Comparison of ENCODE assay signal across 8 mouse cellular contexts in genomic region chr2:35109141-35109923, GRCm38 (mm10). TPM values are rescaled to one million over a fixed set of nuclear protein-coding genes. Genes with fewer than 3 reads are reported as not detected.
DNase-seq lines count a peak whose midpoint lies in the region; ATAC-seq and TF ChIP-seq lines count a peak whose summit lies in the region.

Gene Cntrl, plus strand, starts transcription at chr2:35109492.

- H3K4me1 ChIP-seq in hindbrain, embryonic 14.5 days (replicated peaks; ENCODE audit: control insufficient read depth, insufficient read depth, low read length) = peaks cover 8% of the 10 kb centered on the region; the same call in 1 of the 2 replicates

- H3K4me2 ChIP-seq in hindbrain, embryonic 14.5 days (replicated peaks) = peak within 1 kb of the TSS; percentile 55

- peak within 1 kb of the TSS; percentile 74 for H3K9ac ChIP-seq in hindbrain, embryonic 14.5 days

- peak within 1 kb of the TSS; percentile 85 for H3K27ac ChIP-seq in hindbrain, embryonic 14.5 days

- H3K4me3 ChIP-seq in hindbrain, embryonic 14.5 days (replicated peaks; ENCODE audit: low read length) = peak within 1 kb of the TSS; percentile 78

- H3K36me3 ChIP-seq in hindbrain, embryonic 14.5 days (replicated peaks; ENCODE audit: control insufficient read depth, insufficient read depth) = no peaks in the 10 kb centered on the region

- in situ Hi-C loops in Patski (cut with MboI; ENCODE audit: low pct_unique_long_range_greater_than_20kb) = loop anchor here (5.0 kb wide), 1 partner anchor 62 kb away; no protein-coding TSS in a partner anchor

- ATAC-seq in Patski = peak; percentile 82
- peak; percentile 96 for ATAC-seq in hindbrain, embryonic 14.5 days (ENCODE audit: low FRiP score)

- H3K27me3 ChIP-seq in Patski = no peaks in the 10 kb centered on the region
- H3K27me3 ChIP-seq in hindbrain, embryonic 14.5 days (ENCODE audit: control insufficient read depth, insufficient read depth, low read length) = no peaks in the 10 kb centered on the region

- DNase-seq in Patski (ENCODE audit: low read depth, low spot score) = peak; percentile 39
- DNase-seq in cerebellum, postnatal 14 days = peak; percentile 97
- DNase-seq in frontal cortex, postnatal 25 days (ENCODE audit: low spot score in 2 of 2) = peak; percentile 89 to 93
- peak; percentile 95 for DNase-seq in hindbrain, embryonic 14.5 days (ENCODE audit: low spot score)
- peak; percentile 87 for DNase-seq in left cerebral cortex, adult 11 months (ENCODE audit: low spot score)
- DNase-seq in lung, postnatal 4 days = peak; percentile 96 to 97
- peak; percentile 81 for DNase-seq in retina, postnatal 7 days (ENCODE audit: low read depth, low spot score)
- peak; percentile 95 for DNase-seq in urinary bladder, adult 2 months (ENCODE audit: low spot score)

- under 1% methylated on average over 62 of the region's 62 CpGs for WGBS in hindbrain, embryonic 14.5 days

- TF ChIP-seq CTCF in Patski (IDR thresholded peaks at IDR 0.05) = no peak

- no peaks in the 10 kb centered on the region for H3K9me3 ChIP-seq in hindbrain, embryonic 14.5 days (ENCODE audit: control insufficient read depth, low read length)

- CTCF ChIA-PET in Patski (lab: Charles Lee) = interaction anchor here (1.2 to 3.3 kb wide), 6 partner anchors 10 to 64 kb away, joined by 3 to 29 read pairs (median 4); no protein-coding TSS in a partner anchor

- POLR2A ChIA-PET in Patski (lab: Charles Lee) = interaction anchor here (0.9 to 1.1 kb wide), 2 partner anchors 23 to 65 kb away, joined by 3 to 4 read pairs; no protein-coding TSS in a partner anchor

RNA-seq across cellular contexts. Expression of gene Cntrl, which starts in this region (rescaled TPM):
- polyA plus RNA-seq in Patski (2021) = 17.4 TPM
- polyA plus RNA-seq in hindbrain, embryonic 14.5 days (2014; fragmentation: Nextera tagmentation; extraction: Ambion mirVana) = 8.4 and 10.5 TPM in 2 replicates
- polyA plus RNA-seq in urinary bladder, adult 2 months (2012; rRNA removed) = 20.8 and 23.7 TPM in 2 replicates

Comparison
In these comparisons a context has a peak if more than half of its experiments do, and no peak if none do; other contexts are left out.
1. Peak in every context shown above with its lines: DNase-seq, ATAC-seq, H3K4me3 ChIP-seq and H3K27ac ChIP-seq.
2. DNase-seq: peak in every context shown above with its lines; median percentile 97 in cerebellum, postnatal 14 days; 96 in lung, postnatal 4 days; 95 in hindbrain, embryonic 14.5 days; 95 in urinary bladder, adult 2 months; 91 in frontal cortex, postnatal 25 days; 87 in left cerebral cortex, adult 11 months; 81 in retina, postnatal 7 days; 39 in Patski.